Mouse (Mus musculus): Measurements from ENCODE around the gene Taf6l.
A peak's percentile ranks its signal among the peaks of the same experiment; 100 is the strongest.

The Taf6l gene

DNA sequence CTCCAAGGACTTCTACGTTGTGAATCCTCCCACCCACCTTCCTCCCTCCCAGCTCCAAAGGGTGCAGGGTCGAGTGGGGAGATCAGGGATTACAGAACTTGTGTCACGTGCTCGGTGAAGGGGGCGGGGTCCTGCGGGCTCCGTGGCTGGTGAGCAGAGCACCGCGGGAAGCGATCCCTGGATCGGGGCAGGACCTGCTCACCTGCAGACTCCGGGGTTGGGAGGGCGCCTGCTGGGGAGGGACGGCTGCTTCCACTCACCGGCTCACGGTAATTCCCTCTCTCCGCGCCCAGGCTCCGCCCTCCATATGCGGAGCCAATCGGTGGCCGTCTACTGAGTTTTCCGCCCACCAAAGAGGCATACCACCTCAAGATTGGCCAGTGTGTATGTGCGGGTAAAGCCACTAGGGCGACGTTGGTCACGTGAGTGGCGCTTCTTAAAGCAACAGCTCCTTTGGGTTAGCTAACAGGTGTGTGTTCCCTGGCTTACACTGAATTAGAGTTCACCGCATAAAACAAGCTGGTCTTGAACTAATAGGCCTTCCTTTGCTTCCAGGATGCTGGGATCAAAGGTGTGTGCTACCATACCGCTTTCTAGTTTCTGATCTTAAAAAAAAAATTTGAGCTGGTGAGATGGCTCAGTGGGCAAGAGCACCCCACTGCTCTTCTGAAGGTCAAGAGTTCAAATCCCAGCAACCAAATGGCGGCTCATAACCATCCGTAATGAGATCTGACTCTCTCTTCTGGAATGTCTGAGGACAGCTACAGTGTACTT is at the start of gene Taf6l:
Gene Taf6l, minus strand, starts transcription at position 410 of the 774 bp plus-strand sequence.
- peak; percentile 87 for DNase-seq (ENCODE audit: low spot score)

DNA sequence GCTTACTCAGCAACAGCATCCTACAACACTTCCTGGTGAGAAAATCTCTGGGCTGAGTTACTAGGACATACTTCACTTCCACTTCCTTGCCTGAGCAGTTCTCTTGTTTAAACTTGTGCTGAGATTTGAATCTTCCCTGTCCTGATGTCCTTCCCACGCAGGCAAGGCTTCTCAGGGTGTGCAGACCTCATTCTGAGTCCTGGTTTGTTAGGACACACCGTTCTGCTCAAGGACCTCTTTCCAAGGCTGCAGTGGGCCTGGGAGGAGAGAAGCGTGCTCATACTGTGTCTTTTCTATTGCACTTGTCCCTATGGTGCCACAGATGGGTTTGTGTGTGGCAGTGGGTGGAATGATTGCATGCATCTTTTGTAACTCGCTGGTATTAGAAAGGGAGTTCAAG is 46.8 kb upstream of the Taf6l start:
- no peak for DNase-seq (ENCODE audit: low spot score)

DNA sequence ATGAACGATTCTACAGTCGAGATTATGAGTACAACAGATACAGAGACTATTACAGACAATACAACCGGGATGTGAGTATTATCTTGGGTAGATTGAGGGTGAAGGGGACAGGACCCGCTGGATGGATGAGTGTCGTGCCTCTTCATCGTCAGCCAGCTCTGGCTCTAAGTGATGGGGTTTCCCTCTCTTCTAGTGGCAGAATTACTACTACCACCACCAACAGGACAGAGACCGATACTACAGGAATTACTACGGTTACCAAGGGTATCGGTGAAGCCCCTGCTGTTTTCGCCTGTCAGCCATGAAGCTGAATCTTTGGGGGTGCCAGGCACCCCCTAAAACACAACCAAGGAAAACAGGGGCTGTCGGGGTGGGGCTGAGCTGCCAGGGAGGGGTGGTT is 45.0 kb upstream of the Taf6l start:
- DNase-seq (ENCODE audit: low spot score): no peak

DNA sequence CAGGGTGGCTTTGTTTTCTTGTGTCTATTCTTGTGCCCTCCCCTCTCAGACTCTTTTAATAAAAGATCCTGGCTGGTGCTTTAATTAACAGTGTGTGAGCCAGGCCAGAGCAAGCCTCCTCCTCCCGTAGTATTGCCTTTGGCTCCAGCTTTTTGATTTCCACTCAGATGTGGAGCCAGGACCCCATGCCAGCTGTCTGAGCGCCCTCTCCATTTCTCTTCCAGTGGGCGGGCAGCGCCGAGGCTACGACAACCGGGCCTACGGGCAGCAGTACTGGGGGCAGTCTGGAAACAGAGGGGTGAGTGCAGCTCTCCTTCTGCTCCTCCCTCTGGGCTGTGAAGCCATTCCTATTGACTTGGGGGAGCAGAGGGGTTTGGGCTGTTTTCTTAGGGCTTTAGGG is 44.4 kb upstream of the Taf6l start:
- no peak for DNase-seq (ENCODE audit: low spot score)

DNA sequence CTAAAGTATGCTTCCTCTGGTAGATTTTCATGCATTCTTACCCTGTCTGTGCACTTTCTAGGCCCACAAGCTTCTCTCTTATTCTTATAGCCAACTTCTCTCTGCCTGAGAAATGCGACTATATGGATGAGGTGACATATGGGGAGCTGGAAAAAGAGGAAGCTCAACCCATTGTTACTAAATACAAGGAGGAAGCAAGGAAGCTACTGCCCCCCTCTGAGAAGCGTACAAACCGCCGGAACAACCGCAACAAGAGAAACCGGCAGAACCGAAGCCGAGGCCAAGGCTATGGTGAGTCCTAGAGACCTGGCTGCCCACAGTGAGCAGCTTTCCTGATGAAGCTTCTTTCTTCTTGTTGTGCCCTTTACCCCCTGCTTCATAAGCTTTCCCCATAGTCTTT is 43.4 kb upstream of the Taf6l start, which contains the start of gene AC129217.1:
Gene AC129217.1, plus strand, starts transcription at position 114 of the 400 bp plus-strand sequence.
- no peak for DNase-seq (ENCODE audit: low spot score)

DNA sequence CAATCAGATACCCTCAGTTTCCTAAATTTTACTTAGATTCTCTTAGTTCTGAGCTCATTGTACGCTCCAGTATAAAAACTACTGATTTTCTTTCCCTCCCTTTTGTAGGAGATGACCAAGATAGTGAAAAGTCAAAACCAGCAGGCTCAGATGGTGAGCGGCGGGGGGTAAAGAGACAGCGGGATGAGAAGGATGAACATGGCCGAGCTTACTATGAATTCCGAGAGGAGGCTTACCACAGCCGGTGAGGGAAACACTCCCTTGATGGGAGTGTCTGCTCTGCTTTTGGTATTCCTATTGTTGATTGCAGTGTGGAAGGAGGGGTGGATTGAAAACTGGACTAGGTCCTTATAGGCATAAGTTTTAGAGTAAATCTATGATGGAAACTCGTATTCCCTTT is 36.5 kb upstream of the Taf6l start:
- DNase-seq (ENCODE audit: low spot score): no peak

DNA sequence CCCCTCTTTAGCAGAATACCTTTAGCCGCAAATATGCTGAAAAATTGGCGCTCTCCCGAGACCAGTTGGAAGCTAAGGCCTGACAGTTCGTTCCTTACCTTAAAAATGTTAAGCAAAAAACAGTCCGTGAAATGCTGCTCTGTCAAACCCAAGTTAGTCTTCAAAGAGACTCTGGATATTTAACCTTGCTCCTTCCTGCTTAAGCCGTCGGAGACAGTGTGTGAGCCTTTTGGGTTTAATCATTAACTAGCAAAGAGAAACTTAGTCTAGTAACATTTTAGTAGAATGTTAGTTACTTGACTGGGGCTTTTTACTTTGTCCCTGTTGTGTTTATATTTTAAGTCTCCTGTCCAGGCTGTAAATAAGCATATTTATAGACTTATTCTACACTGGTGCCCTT is 34.9 kb upstream of the Taf6l start:
- no peak for DNase-seq (ENCODE audit: low spot score)

DNA sequence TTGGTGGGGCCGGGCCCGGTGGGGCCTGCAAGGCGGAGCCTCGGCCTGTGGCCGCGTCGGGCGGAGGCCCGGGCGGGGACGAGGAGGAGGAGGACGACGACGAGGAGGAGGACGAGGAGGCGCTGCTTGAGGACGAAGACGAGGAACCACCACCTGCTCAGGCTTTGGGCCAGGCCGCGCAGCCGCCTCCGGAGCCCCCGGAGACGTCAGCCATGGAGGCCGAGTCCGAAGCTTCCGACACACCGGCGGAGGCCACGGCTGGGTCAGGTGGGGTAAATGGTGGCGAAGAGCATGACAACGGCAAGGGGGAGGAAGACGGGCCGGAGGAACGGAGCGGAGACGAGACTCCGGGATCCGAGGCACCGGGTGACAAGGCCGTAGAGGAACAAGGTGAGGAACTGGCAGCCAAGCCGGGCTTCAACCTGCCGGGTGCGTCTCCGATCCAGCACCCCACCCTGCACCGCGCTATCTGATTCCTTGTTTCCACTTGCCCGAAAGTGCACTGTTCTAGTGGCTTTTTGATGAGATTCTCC is 34.3 kb upstream of the Taf6l start:
- DNase-seq (ENCODE audit: low spot score): peak; percentile 66

DNA sequence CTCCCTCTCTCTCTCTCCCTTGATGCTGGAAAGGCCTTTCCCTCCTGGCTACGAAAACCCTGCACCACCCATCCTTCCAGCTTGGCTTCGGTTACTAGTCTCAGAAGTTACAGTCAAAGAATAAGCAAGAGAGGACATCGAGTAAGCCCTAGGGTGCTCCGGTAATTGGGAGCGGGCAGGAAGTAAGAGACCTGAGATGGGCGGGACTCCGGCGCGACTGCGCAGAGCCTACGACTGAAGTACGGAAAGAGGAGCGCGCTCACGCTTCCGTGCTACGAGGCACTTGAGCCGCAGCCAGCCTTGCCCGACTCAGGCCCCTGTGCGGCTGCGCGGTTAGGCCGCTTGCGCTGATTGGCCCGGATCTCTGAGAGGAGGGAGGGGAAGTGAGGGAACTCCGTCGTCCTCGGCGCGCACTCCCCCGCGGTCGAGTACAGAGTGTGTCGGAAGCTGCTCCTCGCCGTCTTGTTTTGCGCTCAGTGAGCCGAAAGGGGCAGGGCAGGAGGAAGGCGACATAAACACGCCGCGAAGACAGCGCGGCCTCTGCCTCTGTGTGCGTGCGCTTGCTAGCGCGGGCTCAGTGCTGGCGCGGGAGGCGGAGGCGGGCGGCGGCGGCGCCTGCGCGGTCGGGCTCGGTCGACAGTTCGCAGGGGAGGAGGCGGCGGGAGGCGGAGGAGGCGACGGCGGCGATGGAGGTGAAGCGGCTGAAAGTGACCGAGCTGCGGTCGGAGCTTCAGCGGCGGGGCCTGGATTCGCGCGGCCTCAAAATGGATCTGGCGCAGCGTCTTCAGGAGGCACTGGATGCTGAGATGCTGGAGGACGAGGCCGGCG is 33.6 kb upstream of the Taf6l start, which contains the start of gene Hnrnpul2:
Gene Hnrnpul2, plus strand, starts transcription at position 415 of the 828 bp plus-strand sequence.
- peak; percentile 97 for DNase-seq (ENCODE audit: low spot score)

DNA sequence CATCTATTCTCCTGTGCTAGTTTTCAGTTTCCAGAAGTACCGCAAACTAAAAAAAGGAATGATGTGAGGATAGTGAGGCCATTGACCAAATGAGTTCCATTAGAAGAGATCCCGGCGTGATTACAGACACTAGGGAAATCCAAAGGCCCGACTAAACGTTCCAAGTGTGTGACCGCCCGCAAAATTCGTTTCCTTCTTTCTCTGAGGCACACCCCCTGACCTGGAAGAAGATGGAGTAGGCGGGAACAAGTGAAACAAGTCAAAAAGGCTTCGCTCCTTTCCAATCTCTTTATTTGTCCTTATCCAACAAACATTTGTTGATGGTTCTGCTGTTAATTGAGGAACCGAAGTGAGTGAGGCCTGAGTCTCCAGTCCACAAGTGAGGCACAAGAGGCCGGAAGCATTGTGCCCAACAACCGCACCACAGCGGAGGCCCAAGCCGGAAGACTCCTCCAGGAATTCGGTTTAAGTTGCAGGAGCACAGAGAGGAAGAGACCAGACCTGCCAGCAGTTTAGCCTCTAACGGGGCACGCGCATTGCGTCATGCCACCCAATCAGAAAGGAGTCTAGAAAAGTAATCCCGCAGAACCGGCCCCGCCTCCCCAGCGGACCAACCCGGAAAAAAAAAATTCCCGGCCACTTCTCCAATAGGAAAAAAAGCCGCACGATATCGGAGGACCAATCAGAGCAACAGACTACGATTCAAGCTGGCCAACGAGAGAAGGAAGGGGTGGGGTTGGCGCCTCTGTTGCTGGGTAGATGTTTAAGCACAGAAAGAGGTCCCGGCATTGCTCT is 32.8 kb upstream of the Taf6l start, which contains the start of gene Ttc9c:
Gene Ttc9c, minus strand, starts transcription at position 533 of the 795 bp plus-strand sequence.
- peak; percentile 96 for DNase-seq (ENCODE audit: low spot score)

DNA sequence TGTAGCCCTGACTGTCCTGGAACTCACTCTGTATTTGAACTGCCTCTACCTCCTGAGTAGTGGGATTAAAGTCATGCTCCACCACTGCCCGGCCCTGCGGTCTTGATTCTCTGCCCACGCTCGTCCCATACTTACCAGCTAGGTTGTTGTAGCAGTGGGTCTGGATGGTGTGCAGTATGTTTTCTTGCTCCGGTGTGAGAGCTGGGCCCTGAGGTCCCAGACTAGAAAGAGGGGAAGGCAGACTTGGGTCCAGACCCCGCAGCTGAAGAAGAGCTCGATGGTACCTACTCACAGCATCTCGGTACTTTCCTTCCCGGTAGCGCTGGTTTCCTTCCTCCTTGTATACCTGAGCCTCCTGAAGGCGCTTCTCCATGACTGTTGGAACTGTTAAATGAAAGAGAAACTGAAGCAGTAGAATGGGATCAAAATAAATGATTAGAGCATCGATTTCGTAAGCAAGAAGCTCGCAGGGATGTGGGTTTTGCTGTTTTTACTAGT is 32.1 kb upstream of the Taf6l start:
- DNase-seq (ENCODE audit: low spot score): no peak

DNA sequence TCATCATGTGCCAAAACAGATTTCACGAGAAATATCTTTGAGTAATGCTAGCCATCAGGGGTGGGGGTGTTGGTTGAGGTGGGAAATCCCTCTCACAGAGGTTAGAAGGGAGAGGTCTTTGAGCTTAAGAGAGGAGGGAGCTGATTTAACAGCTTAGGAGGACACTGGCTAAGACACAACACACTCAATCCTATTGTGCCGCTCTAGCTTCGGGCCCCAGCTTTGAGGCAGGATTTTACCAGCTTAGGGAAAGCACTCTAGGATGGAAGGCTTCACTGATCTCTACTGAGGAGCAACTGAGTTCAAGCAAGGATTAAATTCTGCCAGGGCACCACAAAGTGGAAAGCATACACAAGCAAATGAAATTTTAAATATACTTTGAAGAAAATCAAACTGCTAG is 30.8 kb upstream of the Taf6l start:
- no peak for DNase-seq (ENCODE audit: low spot score)

DNA sequence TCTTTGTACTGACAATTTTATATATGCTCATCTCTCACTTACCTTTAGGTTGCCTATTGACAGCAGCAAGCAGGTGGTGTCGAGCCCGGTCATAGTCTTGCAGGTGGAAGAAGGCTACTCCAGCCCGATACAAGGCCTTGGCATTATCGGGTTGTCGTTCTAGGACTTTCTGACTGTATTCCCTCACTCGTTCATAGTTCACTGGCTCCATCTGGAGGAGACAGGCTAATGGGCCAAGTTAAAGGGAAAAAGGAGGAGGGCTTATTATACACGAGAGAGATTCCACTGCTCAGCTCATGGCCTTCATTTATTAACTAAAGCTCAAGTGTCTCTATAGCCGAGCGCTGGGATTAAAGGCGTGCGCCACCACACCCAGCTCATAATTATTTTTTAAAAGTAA is 29.6 kb upstream of the Taf6l start:
- no peak for DNase-seq (ENCODE audit: low spot score)

DNA sequence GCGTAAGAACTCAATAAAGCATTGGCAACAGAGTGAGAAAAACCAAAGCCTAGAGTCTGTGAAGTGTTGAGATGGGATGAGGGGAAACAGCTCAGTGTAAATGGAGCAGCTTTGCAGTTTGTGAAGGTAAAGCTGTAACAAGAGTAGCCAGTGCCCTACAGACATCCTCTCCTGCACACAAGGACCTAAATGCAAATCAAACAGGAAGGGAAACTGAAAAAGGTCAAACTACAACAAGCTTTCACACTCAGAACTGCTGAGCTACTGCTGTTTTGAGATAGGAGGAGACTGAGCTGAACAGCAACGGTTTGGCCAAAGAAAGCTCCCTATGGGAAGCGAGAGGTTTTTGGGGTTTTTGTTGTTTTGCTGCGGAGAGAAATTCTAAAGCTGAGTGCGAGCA is 20.6 kb upstream of the Taf6l start:
- DNase-seq (ENCODE audit: low spot score): no peak

DNA sequence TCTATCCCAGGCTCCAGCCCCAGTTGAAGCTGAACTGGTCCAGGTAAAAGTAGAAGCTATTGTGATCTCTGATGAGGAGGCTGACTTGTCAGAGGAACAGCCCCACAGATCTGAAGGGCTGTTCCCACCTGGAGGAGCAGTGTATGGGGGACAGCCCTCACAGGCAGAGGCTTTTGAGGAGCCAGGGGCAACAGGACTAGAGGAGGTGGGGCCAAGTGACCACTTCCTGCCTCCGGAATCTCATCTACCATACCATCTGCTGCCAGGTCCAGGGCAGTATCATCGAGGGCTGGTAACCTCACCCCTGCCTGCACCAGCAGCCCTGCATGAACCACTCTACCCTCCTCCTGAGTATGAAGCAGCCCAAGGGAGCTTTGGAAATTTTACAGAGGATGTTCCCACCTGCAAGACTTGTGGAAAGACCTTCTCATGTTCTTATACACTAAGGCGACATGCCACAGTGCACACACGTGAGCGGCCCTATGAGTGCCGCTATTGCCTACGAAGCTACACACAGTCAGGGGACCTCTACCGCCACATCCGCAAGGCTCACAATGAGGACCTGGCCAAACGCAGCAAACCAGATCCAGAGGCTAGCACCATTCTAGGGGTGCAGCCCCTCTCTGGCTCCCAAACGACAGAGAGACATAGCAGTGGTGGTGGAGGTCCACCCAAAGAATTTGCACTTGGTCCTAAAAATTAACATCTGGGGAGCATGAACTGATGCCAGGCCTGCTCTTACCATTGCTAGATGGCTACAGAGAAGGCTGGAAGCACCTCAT is 17.9 kb upstream of the Taf6l start:
- no peak for DNase-seq (ENCODE audit: low spot score)

DNA sequence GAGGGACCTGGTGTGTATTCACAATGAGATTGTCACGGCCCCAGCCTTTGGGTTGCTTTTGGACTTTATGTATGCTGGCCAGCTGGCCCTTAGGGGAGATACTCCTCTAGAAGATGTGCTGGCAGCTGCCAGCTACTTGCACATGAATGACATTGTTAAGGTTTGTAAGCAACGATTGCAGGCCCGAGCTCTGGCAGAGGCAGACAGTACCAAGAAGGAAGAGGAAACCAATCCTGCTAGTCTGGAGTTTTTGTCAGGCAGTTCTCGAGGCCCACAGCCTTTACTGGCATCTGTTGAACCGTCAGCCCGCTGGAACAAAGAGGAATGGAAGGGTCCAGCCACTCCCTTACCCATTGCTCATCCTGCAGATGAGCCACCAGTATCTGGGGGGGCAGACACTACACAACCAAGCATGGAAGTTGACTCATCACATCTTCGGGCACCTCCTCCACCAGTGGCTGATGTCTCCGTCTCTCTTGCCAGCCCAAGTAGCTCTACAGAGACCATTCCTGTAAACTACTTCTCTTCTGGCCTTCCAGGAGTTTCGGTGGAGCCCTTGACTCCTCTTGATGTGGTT is 17.1 kb upstream of the Taf6l start:
- no peak for DNase-seq (ENCODE audit: low spot score)

DNA sequence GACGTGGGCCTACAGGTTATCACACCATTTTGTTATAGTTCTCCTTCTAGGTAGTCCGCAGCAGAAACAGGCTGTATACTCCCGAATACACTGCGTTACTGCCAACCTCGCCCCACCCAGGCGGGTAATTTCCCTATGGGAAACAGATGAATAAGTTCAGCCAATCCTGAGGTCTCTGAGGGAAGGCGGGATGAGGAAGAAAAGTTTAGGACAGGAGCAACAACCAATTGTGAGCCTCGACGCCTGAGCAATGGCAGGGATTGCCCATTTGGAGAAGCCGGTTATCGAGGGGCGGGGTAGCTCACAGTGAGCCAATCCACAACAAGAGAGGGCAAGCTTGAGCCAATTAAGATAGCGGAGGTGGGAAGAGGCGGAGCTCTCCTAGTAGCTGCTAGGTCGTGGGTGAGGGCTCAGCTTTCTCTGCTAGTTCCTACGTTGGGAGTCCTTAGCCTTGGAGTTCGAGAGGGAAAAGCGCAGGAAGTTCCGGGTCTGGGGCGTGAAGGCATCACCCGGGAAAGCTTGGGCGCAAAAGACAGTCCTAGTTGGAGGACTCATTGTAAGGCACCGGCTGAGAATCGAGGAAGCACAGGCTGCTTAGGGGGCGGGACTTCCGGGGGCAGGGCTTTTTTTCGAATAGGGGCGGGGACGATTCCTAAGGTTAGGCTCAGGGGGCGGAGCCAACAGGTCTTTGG is 16.1 kb upstream of the Taf6l start, which contains the start of gene Zbtb3:
Gene Zbtb3, plus strand, starts transcription at position 426 of the 692 bp plus-strand sequence.
- DNase-seq (ENCODE audit: low spot score): peak; percentile 92

DNA sequence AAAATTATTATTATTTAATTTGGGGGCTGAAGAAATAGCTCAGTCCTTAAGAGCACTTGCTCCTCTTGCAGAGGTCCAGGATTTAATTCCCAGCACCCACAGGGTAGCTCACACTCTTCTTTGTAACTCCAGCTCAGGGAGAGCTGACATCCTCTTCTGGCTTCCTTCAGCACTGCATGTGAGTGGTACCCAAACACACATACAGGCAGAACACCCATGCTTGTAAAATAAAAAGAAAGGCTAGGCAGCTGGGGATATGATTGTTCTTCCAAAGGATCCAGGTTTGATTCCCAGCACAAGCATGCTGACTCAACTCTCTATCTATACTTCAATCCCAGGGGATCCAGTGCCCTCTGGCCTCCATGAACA is 12.7 kb upstream of the Taf6l start:
- DNase-seq (ENCODE audit: low spot score): no peak

DNA sequence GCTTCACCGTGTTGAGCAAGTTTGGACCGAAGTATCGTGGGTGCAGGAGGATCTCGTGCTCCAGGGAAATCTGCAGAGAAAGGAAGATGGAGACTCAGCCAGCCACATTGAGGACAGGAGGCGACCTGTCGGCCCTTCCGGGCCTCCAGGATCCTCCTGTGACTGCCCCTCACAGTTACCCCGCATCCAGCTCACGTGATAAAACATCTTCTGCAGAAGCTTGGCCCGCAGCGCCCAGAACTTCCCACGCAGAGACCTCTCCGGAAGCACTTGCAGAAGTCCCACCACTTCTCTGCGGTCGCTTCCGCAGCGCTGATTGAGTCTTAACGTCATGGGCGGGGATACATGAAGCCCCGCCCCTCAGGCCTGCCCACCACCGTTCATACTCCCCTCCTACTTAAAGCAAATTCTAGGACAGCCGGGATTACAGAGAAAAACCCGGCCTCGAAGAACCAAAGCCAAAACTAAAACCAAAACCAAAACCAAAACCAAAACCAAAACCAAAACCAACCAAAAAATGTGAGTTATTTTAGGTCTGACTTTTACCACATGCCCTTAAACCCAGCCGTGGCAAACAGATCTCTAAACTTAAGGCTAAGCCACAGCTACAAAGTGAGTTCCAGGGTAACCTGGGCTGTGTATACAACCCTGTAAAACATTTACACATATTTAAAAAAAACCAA is 12.2 kb upstream of the Taf6l start, which contains the start of gene Polr2g:
Gene Polr2g, minus strand, starts transcription at position 314 of the 683 bp plus-strand sequence.
- DNase-seq (ENCODE audit: low spot score): peak; percentile 92

Data from testis, postnatal 10 days (tissue).